Mouse (Mus musculus) heart, postnatal 0 days (tissue): ENCODE measurements around the gene Adcy6.

ENCODE experiments used
- CTCF ChIP-seq: IDR thresholded peaks from 2 replicates; pipeline ENCODE4 v1.5.1; 2016; ENCODE audit warnings: antibody characterized with exemption, control low read depth, low read depth
- EP300 ChIP-seq: IDR thresholded peaks from 2 replicates; pipeline ENCODE4 v1.6.1; 2016; ENCODE audit warnings: antibody characterized with exemption, low read depth

- TF ChIP-seq EP300 (no peak), CTCF (no peak)
Observed at GRCm38 (mm10) chr15:98644406-98644805, 34.5 kb upstream of the Adcy6 start.
